Mouse (Mus musculus): Measurements from ENCODE around the gene Sgip1. TPM values are rescaled to one million over a fixed set of nuclear protein-coding genes. Genes with fewer than 3 reads are reported as not detected.

The Sgip1 gene
- total RNA-seq, 2 experiments from 2014 or later: 0.76 to 0.83 TPM

DNA sequence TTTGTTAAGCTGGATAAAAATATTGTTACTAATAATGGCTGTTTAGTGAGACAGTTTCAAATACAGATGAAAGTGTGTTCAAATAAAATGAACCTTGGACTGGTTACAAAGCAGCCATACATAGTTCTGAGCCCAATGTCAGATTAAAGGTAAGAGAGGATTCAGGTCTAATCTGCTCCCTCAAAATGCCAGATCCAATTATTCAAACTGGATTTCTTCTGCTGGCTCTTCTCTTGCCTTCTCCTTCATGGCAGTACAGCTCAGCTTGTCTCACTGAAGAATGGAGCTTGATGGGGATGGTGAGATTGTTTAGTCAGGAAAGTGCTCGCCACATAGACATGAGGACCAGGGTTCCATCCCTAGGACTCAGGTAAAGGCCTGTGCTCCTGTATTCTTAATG is 32.7 kb downstream of the Sgip1 start:
- intact Hi-C loops (cut with DNase I): no loop called here
- no peak for DNase-seq

- no peak for DNase-seq
- intact Hi-C loops (cut with DNase I): no loop called here
Observed at GRCm38 (mm10) chr4:102774549-102774948, 33.5 kb downstream of the Sgip1 start.

DNA sequence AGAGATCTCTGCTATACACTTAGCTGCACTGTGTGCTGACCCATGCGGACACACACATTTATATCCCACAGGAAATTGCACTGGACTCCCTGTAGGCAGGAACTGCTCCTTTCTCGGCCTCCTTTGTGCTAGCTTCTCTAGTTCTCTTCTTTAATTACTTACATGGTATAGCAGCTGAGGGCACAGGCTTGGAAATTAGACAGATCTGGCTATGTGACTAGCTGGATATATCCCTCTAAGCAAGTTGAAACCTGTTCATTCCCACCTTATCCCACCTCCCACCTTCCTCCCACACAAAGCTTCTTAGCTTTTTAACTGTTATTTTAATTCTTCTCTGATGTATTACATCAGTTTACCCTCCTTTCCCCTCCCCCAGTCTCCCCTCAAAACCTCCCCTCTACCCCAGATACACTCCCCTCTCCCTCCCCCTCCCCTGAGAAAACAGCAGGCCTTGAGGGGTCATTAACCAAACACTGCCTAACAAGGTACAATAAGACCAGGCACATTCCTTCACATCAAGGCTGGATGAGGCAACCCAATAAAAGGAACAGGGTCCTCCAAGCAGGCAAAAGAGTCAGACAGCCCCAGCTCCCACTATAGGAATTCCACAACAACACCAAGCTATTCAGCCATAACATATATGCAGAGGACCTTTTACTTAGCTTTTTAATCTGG is 34.6 kb downstream of the Sgip1 start:
- no peak for DNase-seq
- intact Hi-C loops (cut with DNase I): no loop called here

DNA sequence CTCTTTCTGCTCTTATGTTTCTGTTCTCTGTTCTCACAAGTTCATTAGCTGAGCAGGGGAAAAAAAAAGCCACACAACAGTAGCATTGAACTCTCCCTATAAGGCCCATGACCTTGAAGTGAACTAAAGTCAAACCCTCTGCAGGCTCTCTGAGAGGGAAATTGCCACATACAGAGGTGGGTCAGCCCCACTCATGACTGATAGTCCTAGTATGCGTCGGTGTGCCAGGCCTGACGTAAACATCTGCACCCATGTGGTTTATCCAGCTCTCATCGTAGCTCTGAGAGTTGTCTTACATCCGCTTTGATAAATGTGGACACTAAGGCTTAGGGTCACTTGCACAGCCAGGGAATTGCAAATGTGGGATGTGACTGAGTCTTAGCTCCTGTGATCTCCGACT is 38.8 kb downstream of the Sgip1 start:
- DNase-seq: no peak
- intact Hi-C loops (cut with DNase I): no loop called here

GRCm38 (mm10) chr4:102783063-102783748 is 42.1 kb downstream of the Sgip1 start:
- intact Hi-C loops (cut with DNase I): no loop called here
- no peak for DNase-seq

GRCm38 (mm10) chr4:102785158-102785557 is 44.1 kb downstream of the Sgip1 start:
- DNase-seq: no peak
- intact Hi-C loops (cut with DNase I): no loop called here

DNA sequence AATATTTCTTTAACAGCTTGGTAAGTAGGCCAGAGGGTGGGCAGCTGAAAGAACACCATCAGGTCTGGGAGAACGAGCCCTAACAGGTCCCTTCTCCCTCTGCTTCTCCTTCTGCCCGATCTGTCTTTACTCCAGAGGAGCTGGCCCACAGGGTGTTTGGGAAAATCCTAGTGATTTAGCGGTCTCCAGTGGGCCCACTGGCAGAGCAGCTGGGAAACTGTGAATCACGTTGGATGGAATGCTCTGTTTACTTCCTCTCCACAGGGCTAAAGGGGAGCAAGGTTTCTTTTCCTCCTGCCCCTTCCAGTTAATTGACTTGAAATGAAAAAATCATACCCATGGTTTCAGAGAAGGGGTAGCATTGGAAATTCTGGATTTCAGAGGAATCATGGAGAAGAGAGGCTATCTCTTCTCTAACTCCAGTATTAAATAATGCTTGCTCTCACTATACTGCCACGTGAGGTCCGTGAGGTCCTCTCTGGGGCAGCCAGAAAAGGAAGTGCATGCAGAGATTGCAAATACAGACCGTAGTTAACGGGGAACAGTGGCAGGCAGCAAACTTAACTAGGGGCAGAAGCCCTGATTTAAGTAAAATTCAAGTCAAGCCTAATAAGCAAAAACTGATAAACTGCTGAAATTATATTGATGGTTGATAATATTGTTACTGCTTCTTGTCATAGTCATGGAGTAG is 51.1 kb downstream of the Sgip1 start:
- intact Hi-C loops (cut with DNase I): no loop called here
- peak; percentile 25 to 53 for DNase-seq

DNA sequence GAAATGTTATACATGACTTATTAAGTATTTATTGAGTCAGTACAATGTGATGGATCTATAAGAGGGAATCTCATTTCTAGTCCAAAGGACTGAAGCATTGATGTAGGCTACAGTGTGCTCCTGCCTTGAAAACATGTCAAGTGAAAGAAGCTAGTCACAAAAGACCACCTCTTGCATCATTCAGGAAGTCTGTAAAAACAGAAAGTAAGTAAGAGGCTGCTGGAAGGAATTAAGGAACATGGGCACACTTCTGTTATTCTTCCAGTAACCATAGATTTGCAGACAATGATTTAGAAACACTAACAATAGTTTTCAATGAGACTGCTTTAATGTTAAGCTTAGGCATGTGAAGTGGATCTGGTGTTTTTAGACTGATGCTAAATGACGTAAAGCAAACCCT is 60.4 kb downstream of the Sgip1 start:
- intact Hi-C loops (cut with DNase I): no loop called here
- DNase-seq: no peak

DNA sequence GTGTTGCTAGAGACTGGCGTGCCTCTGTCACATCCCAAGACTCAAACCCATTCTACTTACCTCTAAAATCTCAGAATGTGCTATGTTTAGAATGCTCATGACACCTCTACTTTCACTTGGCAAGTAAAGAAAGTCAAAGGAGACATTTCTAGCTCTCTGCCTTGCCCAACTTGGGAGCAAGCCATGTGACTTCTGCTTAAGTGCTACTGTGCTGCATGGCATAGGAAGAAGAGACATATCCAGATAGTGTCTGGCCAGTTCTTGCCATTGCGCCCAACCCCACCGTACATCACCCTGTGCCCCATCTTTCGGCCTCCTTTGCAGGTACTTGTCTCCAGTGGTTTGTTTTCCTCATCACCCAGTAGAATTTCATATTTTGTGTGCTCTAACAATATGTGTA is 60.8 kb downstream of the Sgip1 start:
- intact Hi-C loops (cut with DNase I): no loop called here
- DNase-seq: no peak

DNA sequence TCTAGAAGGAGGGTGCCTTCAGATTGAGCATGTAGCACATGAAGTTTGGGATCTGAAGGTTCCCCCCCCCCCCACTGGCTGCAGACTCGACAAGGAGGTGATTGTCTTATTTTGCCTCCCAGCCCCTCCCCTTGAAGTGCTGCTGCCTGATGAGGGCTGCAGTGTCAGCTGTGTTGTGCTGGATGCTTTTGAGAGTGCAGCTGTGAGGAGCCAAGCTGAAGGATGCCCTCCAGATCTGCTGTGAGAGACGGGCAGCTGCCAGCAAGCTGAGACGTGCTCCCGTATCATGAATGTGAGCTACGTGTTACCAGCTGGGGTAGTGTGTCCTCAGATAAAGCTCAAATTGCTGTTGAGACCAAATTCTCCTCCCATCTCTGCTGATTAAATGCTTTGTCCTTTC is 63.5 kb downstream of the Sgip1 start:
- DNase-seq: no peak
- intact Hi-C loops (cut with DNase I): no loop called here

DNA sequence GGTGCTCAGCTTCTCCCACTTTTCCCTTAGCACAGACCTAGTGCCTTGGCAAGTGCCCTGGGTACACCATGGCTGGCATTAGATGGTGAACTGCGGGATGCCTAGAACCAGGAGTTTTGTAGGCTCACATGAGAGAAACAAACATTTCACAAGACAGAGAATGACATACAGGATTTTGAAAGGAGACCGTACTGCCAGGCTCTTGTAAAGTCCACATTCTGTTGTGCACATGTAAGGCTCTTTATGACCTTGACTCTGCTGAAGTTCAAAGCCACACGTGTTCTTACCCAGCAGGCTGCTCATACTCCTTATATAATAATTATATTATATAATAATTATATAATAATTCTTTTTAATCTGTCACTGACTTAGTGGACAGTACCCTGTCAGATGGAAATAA is 65.9 kb downstream of the Sgip1 start:
- no peak for DNase-seq
- intact Hi-C loops (cut with DNase I): no loop called here

DNA sequence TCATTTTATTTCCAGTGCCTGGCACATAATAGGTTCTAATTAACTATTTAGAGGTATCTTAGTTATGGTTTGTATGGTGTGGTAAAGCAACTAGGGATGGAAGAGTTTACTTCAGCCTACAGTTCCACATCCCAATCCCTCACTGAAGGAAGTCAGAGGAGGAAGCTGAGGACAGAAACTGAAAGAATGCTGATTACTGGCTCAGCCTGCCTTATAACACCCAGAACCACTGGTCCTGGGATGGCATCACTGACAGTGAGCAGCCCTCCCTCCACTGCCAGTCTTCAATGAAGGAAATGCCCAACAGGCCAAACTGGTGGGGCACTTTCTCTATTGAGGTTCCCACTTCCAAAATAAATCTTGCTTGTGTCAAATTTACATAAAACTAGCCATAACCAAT is 67.2 kb downstream of the Sgip1 start:
- DNase-seq: no peak
- intact Hi-C loops (cut with DNase I): no loop called here

GRCm38 (mm10) chr4:102809296-102809695 is 68.2 kb downstream of the Sgip1 start:
- intact Hi-C loops (cut with DNase I): no loop called here
- DNase-seq: no peak

DNA sequence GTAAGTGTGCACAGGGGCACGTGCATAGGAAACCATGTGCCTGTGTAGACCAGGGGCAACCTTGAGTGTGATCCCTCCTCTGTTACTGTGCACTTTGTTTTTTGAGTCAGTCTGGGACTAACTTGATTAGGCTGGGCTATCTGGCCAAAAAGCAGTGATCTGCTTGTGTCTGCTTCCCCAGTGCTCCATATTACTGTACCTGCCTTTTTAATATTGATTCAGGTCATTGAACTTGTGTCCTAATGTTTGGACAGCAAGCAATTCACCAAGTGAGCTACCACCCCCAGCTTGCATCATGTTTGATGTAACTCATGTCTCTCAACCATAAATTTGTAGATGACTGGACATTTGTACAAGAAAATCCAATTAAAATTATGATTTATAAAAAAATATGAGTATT is 69.2 kb downstream of the Sgip1 start:
- no peak for DNase-seq
- intact Hi-C loops (cut with DNase I): no loop called here

DNA sequence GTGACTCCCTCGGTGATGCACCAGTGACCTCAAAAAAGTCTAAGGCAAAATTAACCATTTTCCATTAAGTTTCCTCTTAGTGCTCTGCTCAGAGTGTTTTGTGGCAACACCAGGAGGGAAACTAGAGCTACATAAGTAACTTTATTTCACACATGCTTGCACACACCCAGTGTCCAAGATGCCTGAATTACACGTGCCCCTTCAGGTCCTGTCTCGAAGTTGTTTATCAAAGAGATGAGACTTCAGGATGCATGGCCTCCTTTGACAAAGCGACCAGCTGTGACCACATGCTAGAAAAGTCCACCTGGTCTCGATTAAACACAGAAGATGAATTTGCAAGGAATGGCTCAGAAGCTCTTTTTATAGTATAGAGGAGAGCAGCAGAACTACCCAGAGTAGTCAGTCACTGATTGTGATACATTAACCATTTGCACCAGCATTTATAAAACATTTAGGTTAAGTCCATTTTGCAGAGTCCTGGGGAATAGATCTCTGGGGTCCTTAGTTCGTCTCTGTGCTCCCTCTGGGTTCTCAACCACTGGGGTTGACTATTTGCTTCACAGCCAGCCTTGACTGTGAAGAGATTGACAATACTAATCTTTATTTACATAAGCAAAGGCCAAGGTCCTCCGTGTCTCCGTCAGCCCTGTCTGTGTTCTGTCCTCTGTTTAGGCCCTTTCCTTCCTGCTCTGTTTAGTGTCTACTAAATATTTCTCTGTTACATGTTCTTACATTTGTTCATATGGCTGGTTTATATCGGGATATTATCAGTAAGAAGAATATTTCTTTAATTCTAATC is 70.1 kb downstream of the Sgip1 start:
- intact Hi-C loops (cut with DNase I): no loop called here
- no peak for DNase-seq

- no peak for DNase-seq
- intact Hi-C loops (cut with DNase I): no loop called here
Observed at GRCm38 (mm10) chr4:102813346-102813745, 72.2 kb downstream of the Sgip1 start.

- intact Hi-C loops (cut with DNase I): no loop called here
- no peak for DNase-seq
Observed at GRCm38 (mm10) chr4:102821786-102822185, 80.7 kb downstream of the Sgip1 start.

DNA sequence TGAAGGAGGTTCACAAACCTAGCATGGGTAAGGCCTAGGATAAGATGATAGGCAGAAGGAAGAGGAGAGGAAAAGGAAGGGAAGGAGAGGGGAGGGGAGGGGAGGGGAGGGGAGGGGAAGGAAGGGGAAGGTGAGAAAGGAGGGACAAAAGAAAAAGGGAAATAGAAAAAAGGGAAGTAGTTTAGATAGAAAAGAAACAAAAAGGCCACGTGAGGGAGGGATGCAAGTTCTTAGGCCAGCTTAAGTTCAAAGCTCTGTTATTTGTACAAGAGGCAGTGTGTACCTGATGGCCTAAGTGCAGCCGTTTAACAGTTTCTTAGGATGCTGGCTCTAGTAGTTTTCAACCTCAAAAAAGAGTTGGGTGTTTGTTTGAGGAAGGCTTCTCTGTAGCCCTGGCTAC is 83.4 kb downstream of the Sgip1 start:
- intact Hi-C loops (cut with DNase I): no loop called here
- DNase-seq: no peak

GRCm38 (mm10) chr4:102826159-102826558 is 85.1 kb downstream of the Sgip1 start:
- DNase-seq: no peak
- intact Hi-C loops (cut with DNase I): no loop called here

DNA sequence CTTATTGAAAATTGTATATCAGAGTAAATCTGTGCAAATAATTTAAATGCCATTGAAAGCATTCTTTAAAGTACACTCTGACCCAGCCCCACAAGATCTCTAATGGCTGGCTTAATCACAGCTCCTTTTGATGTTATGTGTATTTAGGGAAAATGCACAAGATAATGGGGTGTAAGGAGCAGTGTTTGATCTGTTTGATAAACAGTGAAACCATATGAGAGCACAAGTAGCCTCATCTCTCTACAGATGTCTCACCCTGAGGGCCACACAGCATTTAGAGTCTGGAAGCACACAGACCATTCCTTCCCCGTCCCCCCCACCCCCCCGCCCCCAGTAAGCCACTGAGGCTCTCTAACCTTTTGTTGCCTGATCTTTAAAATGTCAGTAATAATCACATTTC is 87.4 kb downstream of the Sgip1 start:
- intact Hi-C loops (cut with DNase I): no loop called here
- no peak for DNase-seq

- intact Hi-C loops (cut with DNase I): no loop called here
- DNase-seq: no peak
Observed at GRCm38 (mm10) chr4:102833191-102833590, 92.1 kb downstream of the Sgip1 start.

All from heart, postnatal 36 days (tissue).